Mouse (Mus musculus): ENCODE measurements around the gene Ubfd1. TPM values are rescaled to one million over a fixed set of nuclear protein-coding genes. Genes with fewer than 3 reads are reported as not detected.
A peak's percentile ranks its signal among the peaks of the same experiment; 100 is the strongest.
"Not testable (repeated sequence)": the region's sequence is repeated elsewhere in the genome, so short reads cannot be mapped to it uniquely, and the experiment has no call there.

The Ubfd1 gene
- polyA plus RNA-seq, 1 experiment: 42.2 TPM

DNA sequence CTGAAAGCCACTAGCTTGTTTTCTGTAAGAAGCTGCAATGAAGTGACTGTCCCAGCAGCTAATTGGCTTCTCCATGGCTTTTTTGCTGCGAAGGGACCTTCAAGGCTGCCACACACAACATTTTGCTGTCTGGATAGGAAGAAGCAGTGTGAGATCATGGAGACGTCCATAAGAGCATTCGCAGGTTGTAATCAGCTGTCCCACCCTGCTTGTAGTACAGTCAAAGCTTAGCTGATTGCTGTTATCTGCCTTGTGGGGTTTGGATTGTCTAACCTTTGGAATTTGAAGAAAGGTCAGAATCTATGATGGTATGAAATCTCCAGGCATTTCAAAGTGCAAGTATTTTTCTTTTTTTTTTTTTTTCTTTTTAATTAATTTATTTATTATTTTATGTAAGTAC is 7.4 kb downstream of the Ubfd1 start:
- Histone ChIP-seq H3K4me3 (ENCODE audit: insufficient read depth, low read length) (no peak overlapping the region), H3K4me1 (ENCODE audit: control insufficient read depth, insufficient read depth, low read length) (peaks cover 4% of the 10 kb centered on the region), H3K27ac (ENCODE audit: insufficient read depth, low read length) (no peak overlapping the region)
- TF ChIP-seq POLR2A (IDR thresholded peaks at IDR 0.05; ENCODE audit: extremely low read depth, insufficient read depth, low read length): no peak
- TF ChIP-seq CTCF (IDR thresholded peaks at IDR 0.05; ENCODE audit: extremely low read depth, insufficient read depth, low read length): no peak

DNA sequence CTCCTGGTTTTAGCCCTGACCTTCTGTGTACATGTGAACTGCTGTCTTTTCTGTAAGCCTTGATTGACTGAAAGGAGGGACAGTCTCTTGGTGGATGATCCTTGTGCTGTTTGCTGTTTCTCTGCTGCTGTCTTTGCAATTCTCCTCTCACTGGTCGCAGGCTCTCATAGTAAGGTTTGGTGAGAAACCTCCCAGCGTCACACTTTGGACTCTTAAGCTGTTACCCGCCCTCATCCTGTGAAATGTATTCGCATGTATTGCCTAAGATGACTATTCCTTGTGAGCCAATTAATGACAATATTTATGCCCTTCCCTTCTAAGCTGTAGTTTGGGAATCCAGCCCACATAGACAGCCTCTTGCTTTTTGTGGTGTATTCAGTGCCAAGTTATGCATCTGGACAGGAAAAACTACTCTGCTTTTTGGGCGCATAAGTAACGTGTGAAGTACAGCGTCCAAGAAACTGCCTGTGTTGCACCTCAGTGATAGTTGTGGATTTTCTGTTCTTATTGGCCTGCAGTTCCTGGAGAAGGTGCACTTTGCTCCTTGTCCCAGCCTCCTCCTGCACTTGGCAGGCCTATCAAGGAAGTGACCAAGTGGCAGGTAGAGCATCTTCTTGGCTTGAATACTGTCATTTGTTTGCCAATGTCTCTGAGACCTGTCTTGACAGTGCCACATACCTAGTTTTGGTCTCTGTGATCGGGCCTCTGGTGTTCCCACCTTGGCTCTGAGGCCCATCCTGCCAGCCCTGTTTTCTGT is 13.0 kb downstream of the Ubfd1 start:
- TF ChIP-seq CTCF (IDR thresholded peaks at IDR 0.05; ENCODE audit: extremely low read depth, insufficient read depth, low read length) (no peak), POLR2A (IDR thresholded peaks at IDR 0.05; ENCODE audit: extremely low read depth, insufficient read depth, low read length) (no peak)
- H3K4me3 ChIP-seq (ENCODE audit: insufficient read depth, low read length): no peak overlapping the region

DNA sequence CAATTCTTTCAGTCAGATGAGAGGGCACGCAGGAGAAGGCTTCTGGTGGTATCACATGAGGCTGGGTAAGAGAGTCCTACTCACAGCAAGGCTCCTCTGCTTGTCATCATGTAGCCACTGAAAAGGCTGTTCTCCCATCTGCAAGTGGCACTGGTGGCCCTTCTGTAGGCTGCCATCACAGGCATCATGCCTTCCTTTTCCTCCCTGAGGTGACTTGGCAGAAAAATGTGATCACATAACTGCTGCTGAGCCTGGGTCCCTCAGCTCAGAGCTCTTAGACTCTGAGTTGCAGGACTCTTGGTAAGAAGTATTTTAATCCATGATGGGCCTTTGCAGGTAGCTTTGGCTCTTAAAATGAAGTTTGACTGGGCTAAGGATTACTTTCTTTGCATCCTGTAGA is 14.1 kb downstream of the Ubfd1 start:
- Histone ChIP-seq H3K4me3 (ENCODE audit: insufficient read depth, low read length) (no peak overlapping the region), H3K27ac (ENCODE audit: insufficient read depth, low read length) (no peak overlapping the region), H3K4me1 (ENCODE audit: control insufficient read depth, insufficient read depth, low read length) (peaks cover 3% of the 10 kb centered on the region; the same call in 1 of the 2 replicates)
- no peak for TF ChIP-seq POLR2A (IDR thresholded peaks at IDR 0.05; ENCODE audit: extremely low read depth, insufficient read depth, low read length)
- no peak for TF ChIP-seq CTCF (IDR thresholded peaks at IDR 0.05; ENCODE audit: extremely low read depth, insufficient read depth, low read length)

More for the DNA sequence above, 13.0 kb downstream of the Ubfd1 start:
- Histone ChIP-seq H3K27ac (ENCODE audit: insufficient read depth, low read length) (no peak overlapping the region), H3K4me1 (ENCODE audit: control insufficient read depth, insufficient read depth, low read length) (peaks cover 3% of the 10 kb centered on the region; the same call in 1 of the 2 replicates)

DNA sequence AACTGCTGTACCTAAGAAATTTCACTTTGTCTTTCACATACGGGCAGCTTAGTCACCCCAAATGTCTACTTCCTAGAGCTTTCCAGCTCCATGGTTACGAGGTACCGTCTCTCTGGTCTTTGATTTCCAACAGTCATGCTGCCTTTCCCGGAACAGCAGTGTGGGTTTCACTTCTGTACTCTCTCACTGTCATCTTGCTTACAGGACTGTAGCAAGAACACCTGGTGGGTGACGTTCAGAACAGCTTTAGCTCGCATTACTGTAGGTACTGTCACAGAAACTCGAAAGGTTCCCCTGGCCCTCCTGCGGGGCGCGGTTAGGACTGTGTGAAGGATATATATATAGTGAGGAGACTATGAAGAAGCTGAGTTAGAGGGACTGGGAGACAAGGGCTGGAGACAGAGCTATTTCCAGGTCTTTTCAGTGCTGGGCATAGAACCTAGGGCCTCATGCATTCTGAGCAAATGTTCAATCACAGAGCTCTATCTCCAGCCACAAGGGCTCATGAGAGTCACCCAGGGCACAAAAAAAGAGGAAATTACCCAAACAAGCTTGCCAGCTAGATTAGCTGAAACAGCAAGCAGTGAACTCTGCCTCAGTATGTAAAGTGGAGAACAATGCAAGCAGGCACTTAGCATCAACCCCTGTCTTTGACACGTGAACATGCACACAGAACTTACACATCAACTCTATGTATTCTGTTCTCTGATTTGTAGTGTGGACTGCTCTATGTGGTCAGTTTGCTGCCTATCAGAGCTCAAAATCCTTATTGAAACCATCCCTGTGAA is 20.4 kb downstream of the Ubfd1 start:
- H3K27ac ChIP-seq (ENCODE audit: insufficient read depth, low read length): no peak overlapping the region
- no peak overlapping the region for H3K4me3 ChIP-seq (ENCODE audit: insufficient read depth, low read length)
- no peaks in the 10 kb centered on the region for H3K4me1 ChIP-seq (ENCODE audit: control insufficient read depth, insufficient read depth, low read length)
- no peak for TF ChIP-seq CTCF (IDR thresholded peaks at IDR 0.05; ENCODE audit: extremely low read depth, insufficient read depth, low read length)
- TF ChIP-seq POLR2A (IDR thresholded peaks at IDR 0.05; ENCODE audit: extremely low read depth, insufficient read depth, low read length): no peak

DNA sequence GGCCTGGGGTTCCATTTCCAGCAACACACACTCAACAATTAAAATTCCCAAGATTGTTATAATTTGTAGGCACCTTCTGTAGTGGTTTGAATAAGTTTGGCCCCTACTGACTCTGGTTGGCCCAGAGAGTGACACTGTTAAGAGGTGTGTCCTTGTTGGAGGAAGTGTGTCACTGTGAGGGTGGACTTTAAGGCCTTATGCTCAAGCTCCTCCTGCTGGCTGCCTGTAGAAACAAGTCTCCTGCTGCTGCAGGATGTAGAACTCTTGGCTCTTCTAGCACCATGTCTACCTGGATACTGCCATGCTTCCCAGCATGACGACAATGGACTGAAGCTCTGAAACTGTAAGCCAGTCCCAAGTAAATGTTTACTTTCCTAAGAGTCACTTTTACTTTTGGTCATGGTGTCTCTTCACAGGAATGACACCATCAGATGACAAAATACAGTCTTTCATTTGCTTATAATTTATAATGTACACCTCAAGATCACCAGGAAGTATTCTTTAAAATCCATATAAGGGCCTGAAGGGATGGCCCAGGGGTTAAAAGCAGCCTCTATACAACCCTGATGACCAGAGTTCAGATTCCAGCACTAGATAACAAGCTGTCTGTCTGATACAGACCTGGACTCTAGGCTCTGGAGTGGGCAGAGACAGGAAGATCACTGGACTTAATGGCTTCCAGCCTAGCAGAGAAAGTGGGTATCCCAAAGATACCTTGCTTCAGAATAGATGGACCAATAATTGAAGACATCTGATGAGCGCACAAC is 27.8 kb downstream of the Ubfd1 start:
- H3K4me1 ChIP-seq (ENCODE audit: control insufficient read depth, insufficient read depth, low read length): peaks cover 3% of the 10 kb centered on the region; the same call in 1 of the 2 replicates
- H3K27ac ChIP-seq (ENCODE audit: insufficient read depth, low read length): no peak overlapping the region
- TF ChIP-seq CTCF (IDR thresholded peaks at IDR 0.05; ENCODE audit: extremely low read depth, insufficient read depth, low read length): no peak
- TF ChIP-seq POLR2A (IDR thresholded peaks at IDR 0.05; ENCODE audit: extremely low read depth, insufficient read depth, low read length): no peak
- H3K4me3 ChIP-seq (ENCODE audit: insufficient read depth, low read length): no peak overlapping the region

DNA sequence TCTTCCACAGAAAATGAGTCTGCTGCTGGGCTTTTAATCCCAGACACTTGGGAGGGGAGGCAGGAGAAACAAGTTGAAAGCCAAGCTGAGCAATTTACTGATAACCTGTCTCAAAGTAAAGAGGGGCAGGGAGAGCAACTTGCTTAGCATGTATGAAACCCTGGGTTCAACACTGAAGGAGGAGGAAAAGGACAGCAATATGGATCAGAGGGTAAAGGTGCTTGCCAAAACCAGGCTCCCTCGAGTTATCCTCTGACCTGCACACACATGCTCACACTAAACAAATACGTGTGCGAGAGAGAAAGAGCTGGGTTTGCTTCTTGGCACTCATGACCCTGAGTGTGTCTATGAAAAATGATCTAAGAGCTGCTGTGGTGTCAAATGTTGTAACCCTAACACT is 31.0 kb downstream of the Ubfd1 start:
- TF ChIP-seq POLR2A (IDR thresholded peaks at IDR 0.05; ENCODE audit: extremely low read depth, insufficient read depth, low read length) (no peak), CTCF (IDR thresholded peaks at IDR 0.05; ENCODE audit: extremely low read depth, insufficient read depth, low read length) (no peak)
- Histone ChIP-seq H3K4me1 (ENCODE audit: control insufficient read depth, insufficient read depth, low read length) (peaks cover 7% of the 10 kb centered on the region; the same call in 1 of the 2 replicates), H3K27ac (ENCODE audit: insufficient read depth, low read length) (no peak overlapping the region), H3K4me3 (ENCODE audit: insufficient read depth, low read length) (no peak overlapping the region)

DNA sequence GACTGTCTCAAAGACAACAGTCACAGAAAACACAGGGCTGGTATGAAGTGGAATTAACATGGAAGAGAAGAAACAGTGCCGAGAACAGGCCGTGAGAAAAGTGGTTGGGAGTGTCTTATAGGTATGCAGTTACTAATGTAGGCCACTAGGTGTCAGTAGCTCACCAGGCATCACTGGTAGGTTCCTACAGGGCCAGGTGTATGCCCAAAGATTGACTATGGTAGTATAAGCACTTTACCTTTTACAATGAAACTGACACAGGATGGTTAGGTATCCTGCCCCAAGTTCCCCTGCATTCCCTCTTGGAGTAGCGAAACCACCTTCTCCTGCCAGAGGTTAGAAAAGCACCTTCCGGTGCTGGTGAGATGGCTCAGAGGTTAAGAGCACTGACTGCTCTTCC is 32.2 kb downstream of the Ubfd1 start:
- H3K4me3 ChIP-seq (ENCODE audit: insufficient read depth, low read length): no peak overlapping the region
- H3K4me1 ChIP-seq (ENCODE audit: control insufficient read depth, insufficient read depth, low read length): peaks cover 7% of the 10 kb centered on the region; the same call in 1 of the 2 replicates
- H3K27ac ChIP-seq (ENCODE audit: insufficient read depth, low read length): no peak overlapping the region
- TF ChIP-seq CTCF (IDR thresholded peaks at IDR 0.05; ENCODE audit: extremely low read depth, insufficient read depth, low read length) (peak; percentile 78), POLR2A (IDR thresholded peaks at IDR 0.05; ENCODE audit: extremely low read depth, insufficient read depth, low read length) (no peak)

DNA sequence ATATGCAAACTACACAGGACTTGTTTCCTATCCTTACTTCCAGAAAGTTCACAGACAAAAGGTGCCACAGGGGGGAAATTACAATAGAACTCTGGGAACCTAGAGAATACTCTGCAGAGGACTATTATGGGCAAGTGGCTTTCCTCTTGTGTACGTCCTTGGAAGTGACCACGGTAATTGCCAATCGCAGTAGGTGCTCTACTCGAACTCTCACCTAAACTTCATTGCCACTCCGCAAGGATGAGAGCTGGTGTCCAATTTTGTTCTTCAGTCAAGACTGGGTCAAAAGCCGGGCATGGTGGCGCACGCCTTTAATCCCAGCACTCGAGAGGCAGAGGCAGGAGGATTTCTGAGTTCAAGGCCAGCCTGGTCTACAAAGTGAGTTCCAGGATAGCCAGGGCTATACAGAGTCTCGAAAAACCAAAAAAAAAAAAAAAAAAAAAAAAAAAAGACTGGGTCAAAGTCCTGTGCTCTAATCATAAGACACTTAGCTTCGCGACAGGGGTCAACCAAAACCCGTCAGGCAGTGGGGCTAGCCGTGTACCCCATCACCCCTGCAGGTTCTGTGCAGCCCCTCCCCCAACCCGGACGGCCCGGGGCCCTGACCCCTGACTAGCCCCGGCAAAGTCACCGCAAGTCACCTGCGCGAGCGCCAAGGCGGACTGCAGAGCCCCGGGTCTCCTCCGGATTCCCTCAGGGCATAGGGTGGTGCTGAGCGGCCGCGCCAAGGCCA is 34.2 kb downstream of the Ubfd1 start:
- H3K4me3 ChIP-seq (ENCODE audit: insufficient read depth, low read length): peak overlapping the region; percentile 97
- peak overlapping the region; percentile 75 for H3K27ac ChIP-seq (ENCODE audit: insufficient read depth, low read length)
- H3K4me1 ChIP-seq (ENCODE audit: control insufficient read depth, insufficient read depth, low read length): not testable (repeated sequence)

DNA sequence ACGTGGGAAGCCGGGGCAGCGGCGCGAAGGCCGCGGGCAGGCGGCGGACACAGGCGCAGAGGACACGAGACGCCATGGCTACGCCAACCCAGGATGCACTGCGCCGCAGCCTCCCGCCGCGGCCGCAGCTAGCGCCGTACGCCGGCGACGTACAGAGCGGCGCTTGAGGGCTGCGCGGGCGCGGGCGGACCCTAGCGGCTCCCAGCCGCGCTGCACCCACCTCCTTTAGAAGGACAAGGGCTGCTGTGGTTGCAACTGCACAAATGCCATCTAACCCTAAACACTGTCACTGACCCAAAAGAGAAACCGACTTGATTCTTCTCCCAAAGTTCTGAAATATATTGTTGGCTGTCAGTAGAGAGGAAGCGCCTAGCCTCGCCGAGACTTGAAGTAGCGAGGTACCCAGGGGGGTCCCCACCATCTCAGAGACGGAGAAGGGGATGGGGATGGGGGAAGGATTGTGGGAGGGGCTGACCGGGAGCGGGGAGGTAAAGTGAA is 34.8 kb downstream of the Ubfd1 start, which contains the start of gene Ndufab1:
Gene Ndufab1, minus strand, starts transcription at position 140 of the 498 bp plus-strand sequence.
- peak within 1 kb of the TSS; percentile 97 for H3K4me3 ChIP-seq (ENCODE audit: insufficient read depth, low read length)
- peaks cover 7% of the 10 kb centered on the region; the same call in 1 of the 2 replicates for H3K4me1 ChIP-seq (ENCODE audit: control insufficient read depth, insufficient read depth, low read length)
- H3K27ac ChIP-seq (ENCODE audit: insufficient read depth, low read length): peak within 1 kb of the TSS; percentile 75
- TF ChIP-seq POLR2A (IDR thresholded peaks at IDR 0.05; ENCODE audit: extremely low read depth, insufficient read depth, low read length) (no peak), CTCF (IDR thresholded peaks at IDR 0.05; ENCODE audit: extremely low read depth, insufficient read depth, low read length) (peak; percentile 61)

Measured in cortical plate, adult 2 months (tissue).